Mouse (Mus musculus) liver, embryonic 16.5 days (tissue): Measurements from ENCODE around the gene Mtss1l. TPM values are rescaled to one million over a fixed set of nuclear protein-coding genes. Genes with fewer than 3 reads are reported as not detected.

ENCODE experiments used
- ATAC-seq: fragments of 200-750 bp; cut with Nextera tagmentation; 2 replicates; pipeline ENCODE4 v1.8.0; 2017; ENCODE audit warnings: low read depth, mild to moderate bottlenecking, moderate number of reproducible peaks, moderate library complexity
- H3K27ac ChIP-seq: fragments of 300-500 bp; sonication (generic); 2 replicates; pipeline ENCODE4 v1.5.1; 2014; ENCODE audit warnings: mild to moderate bottlenecking, low read length
- H3K27me3 ChIP-seq: fragments of 300-500 bp; sonication (generic); 2 replicates; pipeline ENCODE4 v1.6.1; 2014; ENCODE audit warnings: low read depth, low read length, mixed read lengths; ENCODE audit not compliant: control insufficient read depth, insufficient read depth
- H3K36me3 ChIP-seq: fragments of 300-500 bp; sonication (generic); 2 replicates; pipeline ENCODE4 v1.6.1; 2014; ENCODE audit warnings: mild to moderate bottlenecking; ENCODE audit not compliant: control insufficient read depth, insufficient read depth
- H3K4me1 ChIP-seq: fragments of 300-500 bp; sonication (generic); 2 replicates; pipeline ENCODE4 v1.6.1; 2014; ENCODE audit warnings: low read depth, low read length, mixed read lengths; ENCODE audit not compliant: control insufficient read depth
- H3K4me2 ChIP-seq: fragments of 300-500 bp; sonication (generic); 2 replicates; pipeline ENCODE4 v1.6.1; 2014; ENCODE audit warnings: low read depth, low read length, mixed read lengths
- H3K4me3 ChIP-seq: fragments of 300-500 bp; sonication (generic); 2 replicates; pipeline ENCODE4 v1.5.1; 2014; ENCODE audit warnings: low read depth, mild to moderate bottlenecking, low read length
- H3K9ac ChIP-seq: fragments of 300-500 bp; sonication (generic); 2 replicates; pipeline ENCODE4 v1.6.1; 2014; ENCODE audit warnings: low read depth, low read length
- H3K9me3 ChIP-seq: fragments of 300-500 bp; sonication (generic); replicated peaks from 2 replicates; pipeline ENCODE4 v1.6.1; 2016; ENCODE audit warnings: low read length; ENCODE audit not compliant: control insufficient read depth
- WGBS: fragments of 180-500 bp; shearing (Covaris S2); extraction: QIAGEN DNeasy Blood & Tissue Kit; methylation state at CpG from one replicate; pipeline ENCODE4 v1.1.7; 2014; ENCODE audit not compliant: insufficient replicate concordance; 5-methylcytosine and 5-hydroxymethylcytosine counted together
- polyA plus RNA-seq: library from polyadenylated mRNA; unstranded; fragments of >200 nt; fragmentation: Nextera tagmentation; extraction: Ambion mirVana; gene quantifications from 2 replicates; pipeline ENCODE4 v1.2.1, GENCODE M21; 2015

Gene Mtss1l
- polyA plus RNA-seq, 1 experiment from 2014 or later = 0.57 TPM

GRCm38 (mm10) chr8:110789571-110789970 is 68.3 kb downstream of the Mtss1l start:
- ATAC-seq = no peak
- H3K36me3 ChIP-seq = no peaks in the 10 kb centered on the region
- WGBS = 51% methylated on average over 12 of the region's 12 CpGs
- no peaks in the 10 kb centered on the region for H3K4me1 ChIP-seq
- no peak overlapping the region for H3K27ac ChIP-seq
- no peak overlapping the region for H3K4me3 ChIP-seq
- no peak overlapping the region for H3K9ac ChIP-seq
- no peaks in the 10 kb centered on the region for H3K27me3 ChIP-seq
- no peaks in the 10 kb centered on the region for H3K9me3 ChIP-seq
- no peak overlapping the region for H3K4me2 ChIP-seq

GRCm38 (mm10) chr8:110790270-110790669 is 69.0 kb downstream of the Mtss1l start:
- Histone ChIP-seq H3K36me3 (no peaks in the 10 kb centered on the region), H3K4me2 (no peak overlapping the region), H3K4me3 (no peak overlapping the region), H3K27me3 (no peaks in the 10 kb centered on the region), H3K27ac (no peak overlapping the region), H3K9me3 (no peaks in the 10 kb centered on the region), H3K4me1 (no peaks in the 10 kb centered on the region), H3K9ac (no peak overlapping the region)
- no peak for ATAC-seq
- WGBS = 28% methylated on average over 6 of the region's 6 CpGs

Other genes starting within 250 kb of the Mtss1l start
- gene Vac14, start 102.9 kb upstream of the Mtss1l start, polyA plus RNA-seq = 9.2 and 9.4 TPM in 2 replicates
- 0.31 TPM in 1 of 2 replicates, not detected in the other for gene Il34, start 84.4 kb downstream of the Mtss1l start, polyA plus RNA-seq
- gene Cog4, start 125.1 kb downstream of the Mtss1l start, polyA plus RNA-seq = 28.4 and 29.7 TPM in 2 replicates
- 56.5 and 58.4 TPM in 2 replicates for gene Sf3b3, start 125.3 kb downstream of the Mtss1l start, polyA plus RNA-seq
- gene Fuk, start 181.0 kb downstream of the Mtss1l start, polyA plus RNA-seq = 2.7 and 2.9 TPM in 2 replicates
- gene St3gal2, start 198.4 kb downstream of the Mtss1l start, polyA plus RNA-seq = 21.0 and 23.7 TPM in 2 replicates